Mouse (Mus musculus) cerebellum, postnatal 14 days (tissue): ENCODE results near the gene Siah1a.

Experiments used
- DNase-seq, 2 experiments: peaks; one replicate each; pipeline ENCODE4 v3.0.0; 2021; ENCODE audit warnings: mixed read lengths in 2 of 2

Gene Siah1a

DNA sequence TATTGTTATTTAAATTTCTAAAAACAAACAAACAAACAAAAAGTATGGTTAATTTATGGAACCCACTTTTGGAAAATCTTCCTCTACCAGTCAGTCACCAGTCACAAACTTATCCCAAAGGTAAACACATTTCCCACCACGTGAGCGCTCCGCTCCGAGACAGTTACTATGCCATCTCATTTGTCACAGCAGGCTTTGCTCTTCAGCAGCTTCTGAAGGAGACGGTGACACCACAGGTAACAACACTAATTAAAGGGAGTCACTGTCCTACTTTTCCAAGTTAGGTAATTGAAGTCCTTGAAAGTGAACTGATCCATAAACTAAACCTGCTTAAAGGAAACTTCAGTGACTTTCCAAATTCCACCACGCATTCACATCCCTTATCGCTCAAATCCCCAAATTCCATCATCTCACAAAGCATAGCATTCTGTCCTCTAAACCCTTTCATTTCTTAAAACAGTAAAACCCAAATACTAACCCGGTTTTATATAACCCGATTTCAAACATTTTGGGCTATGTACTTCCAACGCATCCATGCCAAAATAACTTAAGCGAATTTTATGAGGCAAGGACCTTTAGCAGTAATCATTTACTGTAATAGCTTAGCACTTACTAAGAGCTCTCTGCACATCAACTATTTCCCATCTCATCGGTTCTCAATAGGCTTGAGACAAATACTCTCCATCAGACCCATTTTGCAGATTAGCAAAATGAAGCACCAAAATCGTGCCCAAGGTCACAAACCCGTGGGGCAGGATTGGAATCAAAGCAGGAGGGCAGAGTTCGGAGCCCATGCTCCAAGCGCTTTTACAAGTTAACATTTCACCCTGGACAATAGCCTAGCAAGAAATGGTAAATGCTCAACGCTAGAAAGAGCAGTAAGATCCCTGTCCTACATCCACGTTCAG lies 1.2 kb downstream of the Siah1a start:
- DNase-seq = no peak

DNA sequence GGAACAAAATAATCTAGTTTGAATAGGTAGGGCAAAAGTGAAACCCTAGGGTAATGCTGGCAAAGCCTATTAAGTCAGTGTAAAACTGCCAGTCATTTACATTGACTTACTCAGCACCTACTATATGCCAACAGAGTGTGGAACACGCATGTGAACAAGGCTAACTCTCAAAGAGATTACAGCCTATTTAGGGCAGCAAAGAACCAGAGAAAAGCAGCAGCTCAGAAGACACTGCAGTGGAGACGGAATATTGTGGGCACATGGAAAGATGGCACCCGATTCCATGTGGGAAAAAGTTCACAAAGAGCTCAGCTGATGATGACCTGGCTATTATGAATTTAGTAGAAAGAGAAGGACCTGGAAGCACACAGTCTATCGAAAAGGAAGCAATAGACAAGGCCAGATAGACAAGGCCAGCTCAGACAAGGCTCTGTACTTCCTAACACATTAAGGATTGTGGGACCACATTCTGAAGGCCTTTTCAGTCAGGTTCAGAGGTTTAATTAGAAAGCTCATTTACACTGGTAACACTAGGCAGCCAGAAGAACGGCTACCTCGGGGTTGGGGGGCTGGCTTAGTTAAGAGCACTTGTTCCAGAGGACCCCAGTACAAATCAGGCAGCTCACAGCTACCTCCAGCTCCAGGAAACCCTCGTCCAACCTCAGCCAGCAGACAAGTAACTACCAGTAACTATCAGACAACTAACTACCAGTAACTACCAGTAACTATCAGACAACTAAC lies 3.0 kb downstream of the Siah1a start:
- no peak for DNase-seq

DNA sequence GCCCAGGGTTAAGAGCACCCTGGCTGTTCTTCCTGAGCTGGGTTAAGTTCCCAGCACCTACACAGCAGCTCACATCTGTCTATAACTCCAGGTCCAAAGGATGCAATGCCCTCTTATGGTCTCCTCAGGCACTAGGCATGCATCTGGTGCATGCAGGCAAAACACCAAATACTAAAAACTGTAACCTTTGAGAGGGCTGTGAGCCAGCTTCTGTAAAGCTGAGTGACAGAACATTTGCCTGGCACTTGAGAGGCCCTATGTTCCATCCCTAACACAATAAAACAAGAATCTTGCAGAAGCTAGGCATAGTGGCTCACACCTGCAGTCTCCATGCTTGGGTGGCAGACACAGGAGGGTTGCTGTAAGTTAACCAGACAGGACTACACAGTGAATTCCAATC lies 4.1 kb downstream of the Siah1a start:
- no peak for DNase-seq

DNA sequence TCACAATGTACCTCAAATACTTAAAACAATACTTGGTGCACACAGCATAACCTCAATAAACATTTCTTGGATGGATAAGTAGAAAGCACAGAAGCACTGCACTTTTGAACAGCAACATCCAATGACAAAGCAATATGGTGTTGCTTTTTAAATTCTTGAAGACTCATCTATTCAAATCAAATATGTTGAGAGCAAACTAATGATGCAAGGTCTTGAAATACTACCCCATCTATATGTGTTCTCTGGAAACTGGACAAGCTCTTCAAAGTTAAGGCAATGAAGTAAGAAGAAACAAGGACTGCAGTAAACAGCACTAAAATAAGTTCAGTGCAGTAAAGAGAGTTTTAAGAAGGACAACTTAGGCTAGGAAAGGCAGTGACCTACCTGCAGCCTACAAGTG lies 4.8 kb downstream of the Siah1a start:
- no peak for DNase-seq

DNA sequence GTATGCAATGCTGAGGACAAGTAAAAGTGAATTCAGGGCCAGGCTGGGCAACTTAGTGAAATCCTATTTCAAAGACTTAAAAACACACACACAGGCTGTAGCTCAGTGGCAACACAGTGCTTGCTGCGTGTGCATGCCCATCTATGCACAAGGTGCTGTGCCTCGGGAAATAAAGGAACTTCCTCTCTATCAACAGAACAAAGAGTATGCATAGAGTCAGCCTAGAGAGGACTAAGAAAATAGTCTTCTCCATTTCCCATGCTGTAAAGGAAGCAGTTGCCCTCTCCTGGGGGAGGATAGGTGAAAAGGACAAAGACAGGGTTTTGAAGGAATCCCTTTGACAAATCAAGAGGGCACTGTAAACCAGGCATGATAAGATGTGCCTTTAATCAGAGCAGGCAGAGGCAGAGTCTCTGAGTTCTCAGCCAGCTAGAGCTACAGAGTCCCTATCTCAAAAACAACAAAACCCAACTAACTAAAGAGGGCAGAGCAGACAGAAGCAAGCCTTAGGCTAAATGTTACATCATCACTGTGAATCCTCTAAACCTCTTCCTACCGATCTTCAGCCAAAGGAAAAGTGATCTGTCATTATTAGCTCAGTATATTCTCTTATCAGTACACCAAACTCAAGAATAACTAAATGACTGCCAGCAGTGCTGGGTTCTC lies 10.2 kb downstream of the Siah1a start:
- no peak for DNase-seq

DNA sequence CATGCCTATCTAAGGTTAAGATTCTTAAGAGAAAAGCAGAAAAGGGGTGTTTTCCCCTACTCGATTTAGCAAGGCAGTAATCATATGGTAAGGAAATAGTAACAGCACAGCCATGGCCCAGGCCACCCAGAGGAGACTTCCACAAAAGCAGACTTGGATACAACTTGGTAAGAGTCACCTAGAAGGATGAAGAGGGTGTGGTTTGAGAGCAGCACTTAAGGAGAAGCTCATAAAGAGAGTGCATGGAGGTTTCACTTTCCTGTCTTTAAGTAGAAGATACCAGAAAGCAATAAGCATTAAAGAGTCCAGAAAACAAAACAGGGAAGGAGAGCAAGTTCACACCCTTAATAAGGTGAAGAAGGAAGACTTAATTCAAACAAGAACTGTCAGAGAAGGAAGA lies 10.8 kb downstream of the Siah1a start:
- DNase-seq = no peak

DNA sequence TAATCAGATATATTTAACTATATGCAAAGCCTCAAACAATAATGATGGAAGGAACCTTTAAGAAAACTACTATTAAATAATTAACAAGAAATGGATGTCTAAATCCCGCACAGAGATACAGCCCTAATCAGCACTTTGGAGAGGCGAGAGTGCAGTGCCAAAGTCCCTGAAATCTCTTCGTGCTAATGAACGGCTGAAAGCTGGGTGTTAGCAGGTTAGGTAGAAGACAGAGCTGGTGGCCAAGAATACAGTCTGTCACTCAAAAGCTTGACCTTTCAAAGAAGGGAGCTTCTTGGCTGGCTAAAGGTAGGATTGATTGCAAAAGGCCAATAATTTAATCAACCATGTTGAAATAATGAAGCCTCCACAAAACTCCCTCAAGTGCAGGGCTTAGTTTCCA lies 11.6 kb downstream of the Siah1a start:
- no peak for DNase-seq

DNA sequence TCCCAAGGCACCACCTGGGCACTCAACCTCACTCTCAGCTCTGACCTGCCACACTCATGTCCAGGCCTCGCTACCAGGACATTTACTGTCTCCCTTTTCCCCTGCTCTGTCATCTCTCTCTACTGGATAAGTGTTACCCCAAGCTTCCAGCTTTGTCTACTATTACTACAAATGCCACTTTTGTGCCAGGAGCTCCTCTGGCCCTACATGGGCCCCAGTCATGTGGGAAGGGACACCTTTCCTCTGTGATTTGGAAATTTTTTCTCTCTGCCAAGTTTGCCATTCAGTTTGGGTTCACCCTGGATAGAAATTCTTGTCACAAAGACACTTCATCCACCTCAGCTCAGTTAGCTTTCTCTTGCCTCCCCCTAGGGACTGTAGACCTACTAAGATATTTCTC lies 14.9 kb downstream of the Siah1a start:
- no peak for DNase-seq

DNA sequence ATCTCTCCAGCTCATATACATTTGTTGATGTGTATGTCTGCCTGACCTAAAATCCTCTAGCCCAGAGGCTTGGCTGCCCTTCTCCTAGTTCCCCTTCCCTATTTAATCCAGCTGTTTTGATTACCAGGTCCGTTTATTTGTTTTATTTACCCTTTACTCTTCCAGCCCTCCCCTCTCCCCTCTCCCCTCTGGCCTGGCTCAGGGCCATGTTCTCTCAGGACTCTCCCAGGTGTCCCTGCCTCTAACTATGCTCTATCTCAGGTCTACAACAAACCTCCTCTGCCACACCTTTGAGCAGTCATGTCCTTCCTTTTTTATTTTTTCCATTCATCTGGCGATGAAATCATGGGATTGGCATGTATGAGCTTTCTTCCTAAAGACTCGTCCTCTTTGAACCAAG lies 15.4 kb downstream of the Siah1a start:
- peak; percentile 37 to 40 for DNase-seq

DNA sequence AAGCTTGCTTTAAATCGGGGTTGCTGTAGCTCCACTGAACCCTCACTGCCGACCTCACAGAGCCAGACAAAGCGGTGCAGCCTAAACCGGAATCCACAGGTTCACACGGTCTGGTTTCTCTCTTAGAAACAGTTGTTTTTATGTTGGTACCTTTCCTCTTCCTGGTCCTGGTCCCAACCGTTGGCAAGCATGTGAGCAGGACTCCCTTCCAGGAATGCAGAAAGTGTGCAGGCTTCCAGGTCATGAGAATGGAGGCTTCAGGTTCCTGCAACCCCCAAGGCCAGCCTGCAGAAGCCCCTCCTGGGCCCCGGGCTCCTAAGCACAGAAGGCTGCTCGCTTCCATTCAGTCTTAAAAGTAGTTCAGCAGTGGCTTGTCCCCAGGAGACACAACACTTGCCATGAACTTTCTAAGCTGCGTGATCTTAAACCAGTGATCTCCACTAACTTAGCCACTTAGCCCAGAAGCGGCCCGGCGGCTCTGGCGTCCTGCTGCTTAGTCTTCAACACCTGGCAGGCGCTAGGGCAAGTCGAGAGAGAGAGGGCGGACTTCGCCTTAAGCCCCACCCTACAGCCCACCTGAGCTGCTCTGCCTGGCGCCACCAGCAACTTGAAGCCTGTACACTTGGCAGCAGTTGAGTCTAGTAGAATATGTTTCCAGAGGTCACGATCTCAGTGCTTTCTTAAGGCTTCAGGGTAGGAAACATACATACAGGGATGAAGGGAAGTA lies 17.3 kb downstream of the Siah1a start:
- DNase-seq = no peak

DNA sequence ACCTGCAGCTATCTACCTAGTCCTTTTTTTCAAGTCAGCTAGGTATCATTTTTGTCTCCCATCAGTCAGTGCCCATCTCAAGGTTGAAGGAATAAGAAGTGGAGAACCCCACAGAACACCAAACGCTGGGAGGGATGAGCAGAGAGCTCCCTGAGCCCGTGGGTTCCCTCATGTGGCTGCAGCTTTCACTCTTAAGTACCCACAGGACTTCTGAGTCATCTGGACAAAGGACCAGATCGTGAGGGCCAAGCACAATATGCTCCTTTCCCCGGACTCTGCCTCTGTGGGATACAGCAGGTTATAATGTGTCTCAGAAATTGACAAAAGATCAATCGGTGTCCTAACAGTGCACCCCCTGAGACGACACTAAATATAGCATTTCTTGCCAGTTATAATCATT lies 18.8 kb downstream of the Siah1a start:
- no peak for DNase-seq

DNA sequence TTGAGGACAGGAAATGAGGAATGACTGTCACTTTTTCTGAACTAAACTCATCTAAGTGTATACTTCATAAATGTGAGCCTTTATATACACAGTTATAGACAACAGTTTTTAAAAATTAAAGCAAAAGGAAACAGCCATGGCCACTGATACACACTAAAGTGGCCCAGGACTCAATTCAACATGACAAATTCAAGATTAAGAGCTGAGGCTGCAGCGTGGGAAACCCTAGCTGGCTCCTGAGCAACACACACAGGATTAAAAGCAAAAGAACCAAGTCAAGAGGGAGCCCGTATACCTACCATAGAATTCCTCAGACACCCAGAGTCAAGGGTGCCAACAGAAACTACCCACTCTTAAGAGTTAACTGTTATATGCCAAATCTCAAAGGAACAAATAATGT lies 24.2 kb downstream of the Siah1a start:
- no peak for DNase-seq

DNA sequence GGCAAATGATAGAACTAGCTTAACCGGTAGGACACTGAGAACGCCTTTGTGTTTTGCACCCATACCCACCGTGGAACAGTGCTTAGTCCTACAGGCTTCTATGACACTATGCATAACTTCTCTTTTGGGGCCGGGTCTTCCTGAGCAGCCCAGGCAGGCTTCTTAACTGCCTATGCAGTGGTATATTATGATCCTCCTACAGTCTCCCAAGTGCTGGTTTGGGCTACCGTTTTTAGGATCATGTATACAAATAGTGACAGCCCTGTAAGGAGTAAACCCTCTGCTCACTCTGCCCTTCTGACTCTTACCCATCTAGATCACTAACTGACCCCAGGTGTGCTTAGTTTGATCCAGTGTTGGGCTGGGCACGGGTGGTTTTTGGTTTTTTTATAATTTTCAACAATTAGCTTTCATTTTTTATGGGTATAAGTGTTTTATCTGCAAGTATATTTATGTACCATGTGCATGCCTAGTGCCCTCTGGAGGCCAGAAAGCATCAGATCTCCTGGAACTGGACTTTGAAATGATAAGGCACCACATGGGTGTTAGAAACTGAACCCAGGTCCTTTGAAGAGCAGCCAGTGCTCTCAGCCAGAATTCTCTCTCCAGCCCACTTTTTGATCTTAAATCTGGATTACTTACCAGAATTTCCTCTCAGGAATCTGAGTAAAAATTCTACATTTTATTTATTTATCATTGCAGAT lies 24.8 kb downstream of the Siah1a start:
- DNase-seq = no peak

DNA sequence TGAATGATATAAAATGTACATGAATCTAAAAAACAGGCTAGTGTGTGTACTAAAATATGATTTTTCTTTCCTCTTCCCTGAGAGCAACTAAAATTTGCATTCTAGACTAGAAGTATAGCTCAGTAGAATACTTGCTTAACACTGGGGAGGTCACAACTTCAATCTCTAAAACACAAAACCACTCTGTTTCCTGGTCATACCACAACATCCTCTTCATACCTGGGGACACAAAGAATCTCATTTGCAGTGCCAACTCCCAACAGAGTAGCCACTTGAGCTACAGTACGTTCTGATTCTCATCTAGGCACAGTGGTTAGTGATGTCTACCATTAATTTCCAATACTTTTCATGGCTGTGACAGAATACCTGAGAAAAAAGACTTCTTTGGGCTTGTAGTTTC lies 26.4 kb downstream of the Siah1a start:
- no peak for DNase-seq

DNA sequence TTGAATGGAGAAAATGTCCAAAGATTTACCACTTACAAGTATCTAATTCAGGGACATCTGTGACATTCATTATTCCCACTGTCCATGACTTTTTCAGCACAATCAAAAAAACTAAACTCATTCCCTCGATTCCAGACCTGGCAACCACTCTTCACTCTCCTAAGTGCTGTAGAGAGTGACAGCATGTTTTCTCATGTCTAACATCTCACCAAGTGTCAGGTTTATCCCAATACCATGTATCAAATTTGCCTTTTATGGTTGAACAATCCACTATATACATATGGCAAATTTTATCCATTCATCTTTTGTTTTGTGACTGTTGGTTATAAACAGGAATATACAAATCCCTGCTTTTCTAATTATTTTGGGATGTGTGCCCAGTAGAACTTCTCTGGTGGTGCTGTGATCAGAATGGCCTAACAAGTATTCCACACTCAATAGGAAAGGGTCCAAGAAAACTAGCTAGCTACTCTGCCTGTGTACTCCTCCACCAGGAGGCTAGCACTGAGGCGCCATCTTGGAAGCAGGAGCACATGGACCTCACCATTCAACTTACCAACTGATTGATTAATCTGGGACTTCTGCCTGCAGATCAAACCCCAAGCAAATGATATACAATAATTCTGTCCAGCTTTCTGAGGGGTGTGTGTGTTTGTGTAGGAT lies 27.3 kb downstream of the Siah1a start:
- DNase-seq = no peak

DNA sequence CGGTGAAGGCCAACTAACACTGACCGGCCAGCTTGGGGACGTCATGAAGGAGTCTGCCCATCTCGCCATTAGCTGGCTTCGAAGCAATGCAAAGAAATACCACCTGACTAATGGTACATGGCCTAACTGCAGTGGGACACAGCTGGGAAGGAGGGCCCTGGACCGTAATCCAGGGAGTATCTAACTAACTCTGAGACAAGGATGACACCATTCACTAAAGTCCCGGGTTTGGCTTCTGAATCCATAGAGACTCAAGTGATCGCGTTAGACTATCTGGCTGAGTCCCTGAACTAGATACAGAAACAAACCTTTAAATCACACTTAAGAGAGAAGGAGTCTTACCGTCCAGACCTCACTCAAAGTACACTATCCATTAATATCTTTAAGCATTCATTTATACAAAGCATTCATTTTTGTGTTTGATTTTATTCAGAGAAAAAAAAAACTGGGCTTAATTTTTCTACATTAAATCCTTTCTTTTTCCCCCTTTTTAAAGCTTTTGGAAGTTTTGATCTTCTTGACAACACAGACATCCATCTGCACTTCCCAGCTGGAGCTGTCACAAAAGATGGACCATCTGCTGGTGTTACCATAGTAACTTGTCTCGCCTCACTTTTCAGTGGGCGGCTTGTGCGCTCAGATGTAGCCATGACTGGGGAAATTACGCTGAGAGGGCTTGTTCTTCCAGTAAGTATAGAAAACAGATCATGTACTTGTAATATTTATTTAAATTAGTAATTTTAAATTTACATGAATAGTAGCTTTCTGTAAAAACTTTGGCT lies 32.1 kb downstream of the Siah1a start:
- DNase-seq = peak; percentile 72 to 79

DNA sequence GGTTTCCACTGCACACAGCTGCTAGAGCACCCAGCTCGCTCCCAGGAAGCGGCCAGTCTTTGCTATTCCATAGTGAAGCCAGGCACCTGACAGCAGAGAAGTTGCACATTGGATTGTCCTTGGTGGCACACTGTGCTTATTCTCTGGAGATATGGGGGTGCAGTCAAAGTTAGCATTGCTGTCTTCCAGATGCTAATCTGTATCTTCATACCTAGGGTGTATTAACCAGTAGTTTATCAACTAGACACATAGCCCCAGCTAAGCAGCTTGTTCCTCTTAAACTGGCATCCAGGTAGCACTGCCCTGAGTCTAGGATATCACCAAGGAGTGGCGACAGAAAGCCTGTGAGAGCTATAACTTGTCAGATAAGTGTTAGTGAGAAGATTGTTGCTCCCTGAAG lies 33.1 kb downstream of the Siah1a start:
- DNase-seq = no peak

DNA sequence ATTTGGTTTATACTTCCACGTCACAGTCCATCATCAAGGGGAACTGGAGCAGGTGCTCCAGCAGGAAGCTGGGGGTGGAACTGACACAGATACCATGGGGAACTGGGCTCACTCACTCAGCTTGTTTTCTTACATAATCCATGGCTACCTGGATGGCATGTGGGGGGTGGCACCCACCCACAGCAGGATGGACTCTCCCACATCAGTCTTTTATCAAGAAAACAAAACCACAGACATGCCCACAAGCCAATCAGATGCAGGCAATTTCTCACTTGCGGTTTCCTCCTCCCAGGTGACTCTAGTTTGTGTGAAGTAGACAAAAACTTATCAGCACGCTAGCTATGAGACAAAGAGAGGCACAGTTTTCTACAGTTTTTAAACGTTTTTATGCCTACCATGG lies 37.9 kb downstream of the Siah1a start:
- no peak for DNase-seq

DNA sequence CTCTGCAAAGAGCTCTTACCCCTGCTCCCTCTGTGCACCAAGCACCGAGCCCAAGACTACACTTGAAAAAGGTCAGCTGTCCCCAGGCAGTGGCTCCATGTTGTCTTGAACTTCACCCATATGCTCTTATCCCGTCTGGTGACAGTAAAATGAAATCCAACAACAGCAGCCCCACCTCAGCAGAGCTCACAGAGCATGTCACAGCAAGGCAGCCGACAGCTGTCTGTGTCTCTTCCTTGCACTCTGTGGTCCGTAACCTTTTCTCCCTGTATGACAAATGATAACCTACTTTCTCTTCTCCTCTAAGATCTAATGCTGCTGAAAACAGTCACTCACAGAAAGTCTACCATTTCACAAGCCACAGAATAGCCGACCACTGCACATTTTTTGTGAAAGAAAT lies 39.0 kb downstream of the Siah1a start:
- no peak for DNase-seq

DNA sequence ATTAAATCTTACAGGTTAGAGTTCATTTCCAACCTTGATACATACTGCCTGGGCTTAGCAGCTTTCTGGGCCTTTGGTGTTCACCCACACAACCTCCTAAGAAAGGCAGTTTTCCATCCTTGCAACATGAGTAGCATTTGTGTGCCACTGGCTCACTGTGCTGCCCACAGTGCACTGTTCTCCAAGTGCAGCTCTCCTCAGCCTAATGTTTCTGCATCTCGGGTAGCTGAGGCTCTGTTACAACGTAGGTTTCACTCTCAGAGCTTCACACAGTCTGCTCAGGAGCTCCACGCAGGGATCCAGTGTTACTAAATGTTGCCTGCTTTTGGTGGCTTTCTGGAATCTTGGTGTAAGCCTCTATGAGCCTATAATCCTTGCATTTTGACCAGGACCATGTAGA lies 40.4 kb downstream of the Siah1a start:
- DNase-seq = no peak

DNA sequence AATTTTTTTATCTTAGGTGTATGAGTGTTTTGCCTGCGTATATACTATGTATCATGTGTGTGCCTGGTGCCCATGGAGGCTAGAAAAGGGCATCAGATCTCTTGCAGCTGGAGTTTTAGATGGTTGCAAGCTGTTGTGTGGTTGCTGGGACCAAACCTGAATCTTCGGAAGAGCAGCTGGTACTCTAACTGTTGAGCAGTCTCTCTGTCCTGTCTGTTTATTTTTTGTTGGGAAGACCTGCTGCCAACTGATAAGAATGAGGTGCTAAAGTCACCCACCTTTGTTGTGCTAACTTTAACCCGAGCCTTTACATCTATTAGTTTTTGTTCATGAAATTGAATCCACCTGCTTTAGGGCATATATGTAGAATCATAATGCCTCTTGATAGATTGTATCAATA lies 43.3 kb downstream of the Siah1a start:
- DNase-seq = no peak
